Mouse (Mus musculus): ENCODE results near the gene Ykt6. TPM values are rescaled to one million over a fixed set of nuclear protein-coding genes. Genes with fewer than 3 reads are reported as not detected.
"Not testable (repeated sequence)": the region's sequence is repeated elsewhere in the genome, so short reads cannot be mapped to it uniquely, and the experiment has no call there.

Gene Ykt6
- polyA plus RNA-seq, 1 experiment from 2014 or later: 56.0 TPM

DNA sequence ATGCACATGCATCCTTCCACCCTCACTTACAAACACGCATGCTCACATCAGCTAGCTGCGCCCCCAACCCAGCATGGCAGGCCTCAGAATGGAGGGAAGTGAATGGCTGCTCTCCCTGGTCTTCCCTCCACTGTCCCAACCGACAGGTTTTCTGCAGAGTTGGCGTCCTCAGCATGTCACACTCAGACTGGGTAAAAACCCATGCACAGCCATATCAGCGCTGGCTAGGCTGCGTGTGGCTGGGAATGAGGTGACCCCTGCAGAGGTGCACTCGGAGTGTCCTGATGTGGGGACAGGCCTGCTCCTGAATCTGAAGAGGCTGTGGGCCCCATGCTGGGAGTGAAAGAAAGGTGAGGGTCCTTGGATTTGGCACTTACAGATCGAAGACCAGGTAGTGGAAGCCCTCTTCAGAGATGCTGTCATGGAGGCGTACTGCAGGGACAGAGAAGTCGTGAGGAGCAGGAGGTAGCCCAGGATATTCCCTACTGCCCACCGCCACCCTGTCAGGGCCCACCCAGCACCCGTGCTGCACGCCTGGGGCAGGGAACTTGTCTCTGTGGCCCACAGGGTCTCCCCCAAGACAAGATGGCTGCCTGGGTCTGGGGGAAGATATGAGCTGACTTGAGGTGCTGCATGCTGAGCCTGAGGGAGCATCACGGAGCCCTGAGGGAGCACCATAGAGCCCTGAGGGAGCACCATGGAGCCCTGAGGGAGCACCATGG is 45.6 kb downstream of the Ykt6 start:
- 82% methylated on average over 14 of the region's 14 CpGs for WGBS
- Histone ChIP-seq H3K9me3 (no peaks in the 10 kb centered on the region), H3K36me3 (replicated peaks) (no peaks in the 10 kb centered on the region), H3K4me3 (no peak overlapping the region), H3K27me3 (replicated peaks; ENCODE audit: low read depth, poor library complexity, severe bottlenecking) (peaks cover 32% of the 10 kb centered on the region), H3K4me1 (peaks cover 21% of the 10 kb centered on the region), H3K27ac (replicated peaks) (peak overlapping the region; percentile 70)
- no peak for DNase-seq (ENCODE audit: low spot score)

DNA sequence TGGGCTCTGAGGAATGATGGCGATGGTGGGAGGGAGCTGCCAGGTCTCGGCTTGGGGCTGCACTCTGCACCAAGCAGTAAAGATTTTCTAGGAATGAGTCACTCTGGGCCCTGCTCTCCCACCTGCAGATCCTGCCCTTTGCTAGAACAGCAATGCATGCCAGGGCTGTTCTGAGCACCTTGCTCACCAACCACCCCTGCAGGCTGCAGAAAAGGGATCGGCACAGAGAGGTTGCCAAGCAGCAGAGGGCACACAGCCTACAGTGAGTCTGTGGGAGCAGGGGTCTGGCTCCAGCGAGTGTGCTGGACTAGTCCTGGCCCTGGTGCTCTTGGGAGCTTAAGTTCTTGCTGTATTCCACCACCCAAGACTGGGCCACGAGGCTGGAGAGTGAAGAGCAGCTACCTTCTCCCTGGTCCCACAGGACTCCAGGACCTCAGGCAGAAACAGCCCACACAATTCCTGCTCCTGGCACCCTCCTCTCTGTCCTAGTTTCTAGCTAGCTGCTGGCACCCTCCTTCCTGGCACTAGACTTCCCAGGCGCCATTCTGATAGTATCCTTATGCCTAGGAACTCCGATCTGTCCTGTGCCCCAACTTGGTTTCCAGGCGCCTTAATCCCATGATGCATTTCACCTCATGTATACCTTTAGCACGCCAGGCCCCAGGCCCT is 46.6 kb downstream of the Ykt6 start:
- Histone ChIP-seq H3K9me3 (no peaks in the 10 kb centered on the region), H3K36me3 (replicated peaks) (no peaks in the 10 kb centered on the region), H3K27ac (replicated peaks) (no peak overlapping the region), H3K4me3 (no peak overlapping the region), H3K27me3 (replicated peaks; ENCODE audit: low read depth, poor library complexity, severe bottlenecking) (peaks cover 32% of the 10 kb centered on the region), H3K4me1 (peaks cover 21% of the 10 kb centered on the region)
- WGBS: 74% methylated on average over 9 of the region's 9 CpGs
- DNase-seq (ENCODE audit: low spot score): no peak

DNA sequence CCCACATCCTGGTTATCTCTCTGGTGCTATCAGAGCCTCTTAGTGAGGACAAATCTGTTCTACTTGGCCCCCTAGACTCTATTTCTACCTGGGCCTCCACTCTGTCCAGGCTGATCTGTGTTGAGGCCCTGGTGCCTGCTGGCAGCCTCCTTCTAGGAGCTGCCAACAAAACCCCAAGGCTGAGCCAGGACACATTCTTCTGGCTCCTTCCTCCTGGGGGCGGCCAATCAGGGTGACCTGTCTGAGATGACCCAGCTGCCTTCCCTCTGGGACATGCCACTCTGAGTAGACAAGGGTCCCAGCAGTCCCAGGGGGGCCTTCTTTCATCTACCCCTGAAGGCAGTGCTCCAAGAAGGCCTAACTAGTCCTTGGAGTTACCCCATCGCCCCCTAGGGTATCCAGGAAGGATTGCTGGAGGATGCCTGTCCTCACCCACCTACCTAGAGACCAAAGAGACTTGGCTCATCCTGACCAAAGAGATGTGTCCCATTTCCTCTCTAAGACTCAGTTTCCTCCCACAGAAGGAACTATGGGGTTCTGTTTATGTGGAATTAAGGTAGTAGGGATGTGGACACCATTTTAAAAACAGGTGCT is 47.6 kb downstream of the Ykt6 start:
- 35% methylated on average over 2 of the region's 2 CpGs for WGBS
- H3K36me3 ChIP-seq (replicated peaks): no peaks in the 10 kb centered on the region
- no peak for DNase-seq (ENCODE audit: low spot score)

DNA sequence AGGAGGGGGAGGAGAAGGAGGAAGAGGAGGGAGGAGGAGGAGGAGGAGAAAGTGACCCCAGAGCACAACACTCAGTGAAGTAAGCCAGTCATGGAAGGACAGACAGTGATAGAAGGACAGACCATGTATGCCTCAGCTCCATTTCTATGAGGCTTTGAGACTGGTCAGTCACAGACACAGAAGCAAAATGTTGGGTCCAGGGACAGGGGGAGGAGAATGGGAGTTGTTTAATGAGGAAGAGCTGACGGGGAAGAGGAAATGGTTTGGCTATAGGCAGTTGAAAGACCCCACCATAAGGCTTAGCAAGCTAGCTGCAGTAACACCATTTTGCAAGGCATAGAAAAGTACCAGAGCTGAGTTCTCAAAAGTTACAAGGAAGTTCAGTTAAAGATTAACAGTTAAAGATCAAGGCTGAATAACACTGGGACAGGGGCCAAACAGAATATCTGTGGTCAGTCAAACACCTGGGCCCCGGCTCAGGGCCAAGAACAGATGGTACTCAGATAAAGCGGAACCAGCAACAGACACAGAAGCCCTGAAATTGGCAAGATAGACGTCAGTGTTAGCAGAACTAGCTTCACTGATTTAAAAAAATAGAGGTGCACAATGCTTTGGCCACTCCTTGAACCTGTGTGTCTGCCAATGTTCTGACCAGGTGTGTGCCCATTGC is 50.0 kb downstream of the Ykt6 start:
- H3K36me3 ChIP-seq (replicated peaks); H3K9me3 ChIP-seq; H3K4me3 ChIP-seq; H3K27ac ChIP-seq (replicated peaks); DNase-seq (ENCODE audit: low spot score): not testable (repeated sequence)
- WGBS: 52% methylated on average over 1 of the region's 4 CpGs
- H3K27me3 ChIP-seq (replicated peaks; ENCODE audit: low read depth, poor library complexity, severe bottlenecking): peaks cover 50% of the 10 kb centered on the region
- H3K4me1 ChIP-seq: peaks cover 10% of the 10 kb centered on the region

More for the DNA sequence above, 47.6 kb downstream of the Ykt6 start:
- H3K9me3 ChIP-seq: no peaks in the 10 kb centered on the region
- no peak overlapping the region; the same call in 1 of the 2 replicates for H3K27ac ChIP-seq (replicated peaks)
- H3K4me3 ChIP-seq: no peak overlapping the region
- peaks cover 40% of the 10 kb centered on the region for H3K27me3 ChIP-seq (replicated peaks; ENCODE audit: low read depth, poor library complexity, severe bottlenecking)
- H3K4me1 ChIP-seq: peaks cover 21% of the 10 kb centered on the region

DNA sequence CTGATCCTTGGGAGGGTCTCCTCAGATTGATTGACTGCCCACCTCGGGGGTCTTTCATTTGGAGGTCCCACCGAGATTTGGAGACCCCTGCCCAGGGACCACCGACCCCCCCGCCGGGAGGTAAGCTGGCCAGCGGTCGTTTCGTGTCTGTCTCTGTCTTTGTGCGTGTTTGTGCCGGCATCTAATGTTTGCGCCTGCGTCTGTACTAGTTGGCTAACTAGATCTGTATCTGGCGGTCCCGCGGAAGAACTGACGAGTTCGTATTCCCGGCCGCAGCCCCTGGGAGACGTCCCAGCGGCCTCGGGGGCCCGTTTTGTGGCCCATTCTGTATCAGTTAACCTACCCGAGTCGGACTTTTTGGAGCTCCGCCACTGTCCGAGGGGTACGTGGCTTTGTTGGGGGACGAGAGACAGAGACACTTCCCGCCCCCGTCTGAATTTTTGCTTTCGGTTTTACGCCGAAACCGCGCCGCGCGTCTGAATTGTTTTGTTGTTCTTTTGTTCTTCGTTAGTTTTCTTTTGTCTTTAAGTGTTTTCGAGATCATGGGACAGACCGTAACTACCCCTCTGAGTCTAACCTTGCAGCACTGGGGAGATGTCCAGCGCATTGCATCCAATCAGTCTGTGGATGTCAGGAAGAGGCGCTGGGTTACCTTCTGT is 51.0 kb downstream of the Ykt6 start:
- not testable (repeated sequence) for H3K4me1 ChIP-seq; DNase-seq (ENCODE audit: low spot score); H3K36me3 ChIP-seq (replicated peaks); H3K27ac ChIP-seq (replicated peaks); H3K9me3 ChIP-seq
- peak overlapping the region; percentile 52 for H3K4me3 ChIP-seq
- 2% methylated on average over 43 of the region's 44 CpGs for WGBS
- peaks cover 50% of the 10 kb centered on the region for H3K27me3 ChIP-seq (replicated peaks; ENCODE audit: low read depth, poor library complexity, severe bottlenecking)

DNA sequence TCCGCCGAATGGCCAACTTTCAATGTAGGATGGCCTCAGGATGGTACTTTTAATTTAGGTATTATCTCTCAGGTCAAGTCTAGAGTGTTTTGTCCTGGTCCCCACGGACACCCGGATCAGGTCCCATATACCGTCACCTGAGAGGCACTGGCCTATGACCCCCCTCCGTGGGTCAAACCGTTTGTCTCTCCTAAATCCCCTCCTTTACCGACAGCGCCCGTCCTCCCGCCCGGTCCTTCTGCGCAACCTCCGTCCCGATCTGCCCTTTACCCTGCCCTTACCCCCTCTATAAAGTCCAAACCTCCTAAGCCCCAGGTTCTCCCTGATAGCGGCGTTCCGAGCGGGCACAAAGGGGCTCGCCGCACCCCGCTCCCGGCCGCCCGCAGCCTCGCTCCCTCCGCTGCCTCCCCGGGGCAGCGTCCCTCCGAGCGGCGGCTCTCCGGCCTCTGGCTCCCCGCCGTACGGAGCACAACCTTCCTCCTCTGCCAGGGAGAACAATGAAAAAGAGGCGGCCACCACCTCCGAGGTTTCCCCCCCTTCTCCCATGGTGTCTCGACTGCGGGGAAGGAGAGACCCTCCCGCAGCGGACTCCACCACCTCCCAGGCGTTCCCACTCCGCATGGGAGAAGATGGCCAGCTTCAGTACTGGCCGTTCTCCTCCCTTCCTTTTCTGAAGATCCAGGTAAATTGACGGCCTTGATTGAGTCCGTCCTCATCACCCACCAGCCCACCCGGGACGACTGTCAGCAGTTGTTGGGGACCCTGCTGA is 51.7 kb downstream of the Ykt6 start:
- not testable (repeated sequence) for H3K9me3 ChIP-seq; H3K27ac ChIP-seq (replicated peaks); H3K36me3 ChIP-seq (replicated peaks); H3K4me1 ChIP-seq
- Histone ChIP-seq H3K4me3 (peak overlapping the region; percentile 52), H3K27me3 (replicated peaks; ENCODE audit: low read depth, poor library complexity, severe bottlenecking) (peaks cover 54% of the 10 kb centered on the region)
- 5% methylated on average over 25 of the region's 49 CpGs for WGBS
- DNase-seq (ENCODE audit: low spot score): peak; percentile 30

DNA sequence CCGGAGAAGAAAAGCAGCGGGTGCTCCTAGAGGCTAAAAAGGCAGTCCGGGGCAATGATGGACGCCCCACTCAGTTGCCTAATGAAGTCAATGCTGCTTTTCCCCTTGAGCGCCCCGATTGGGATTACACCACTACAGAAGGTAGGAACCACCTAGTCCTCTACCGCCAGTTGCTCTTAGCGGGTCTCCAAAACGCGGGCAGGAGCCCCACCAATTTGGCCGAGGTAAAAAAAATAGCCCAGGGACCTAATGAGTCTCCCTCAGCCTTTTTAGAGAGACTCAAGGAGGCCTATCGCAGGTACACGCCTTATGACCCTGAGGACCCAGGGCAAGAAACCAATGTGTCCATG is 52.3 kb downstream of the Ykt6 start:
- not testable (repeated sequence) for H3K36me3 ChIP-seq (replicated peaks); H3K9me3 ChIP-seq; DNase-seq (ENCODE audit: low spot score); H3K27ac ChIP-seq (replicated peaks); H3K4me1 ChIP-seq
- H3K27me3 ChIP-seq (replicated peaks; ENCODE audit: low read depth, poor library complexity, severe bottlenecking): peaks cover 51% of the 10 kb centered on the region
- WGBS: 30% methylated on average over 13 of the region's 13 CpGs
- peak overlapping the region; percentile 43; the same call in 1 of the 2 replicates for H3K4me3 ChIP-seq

DNA sequence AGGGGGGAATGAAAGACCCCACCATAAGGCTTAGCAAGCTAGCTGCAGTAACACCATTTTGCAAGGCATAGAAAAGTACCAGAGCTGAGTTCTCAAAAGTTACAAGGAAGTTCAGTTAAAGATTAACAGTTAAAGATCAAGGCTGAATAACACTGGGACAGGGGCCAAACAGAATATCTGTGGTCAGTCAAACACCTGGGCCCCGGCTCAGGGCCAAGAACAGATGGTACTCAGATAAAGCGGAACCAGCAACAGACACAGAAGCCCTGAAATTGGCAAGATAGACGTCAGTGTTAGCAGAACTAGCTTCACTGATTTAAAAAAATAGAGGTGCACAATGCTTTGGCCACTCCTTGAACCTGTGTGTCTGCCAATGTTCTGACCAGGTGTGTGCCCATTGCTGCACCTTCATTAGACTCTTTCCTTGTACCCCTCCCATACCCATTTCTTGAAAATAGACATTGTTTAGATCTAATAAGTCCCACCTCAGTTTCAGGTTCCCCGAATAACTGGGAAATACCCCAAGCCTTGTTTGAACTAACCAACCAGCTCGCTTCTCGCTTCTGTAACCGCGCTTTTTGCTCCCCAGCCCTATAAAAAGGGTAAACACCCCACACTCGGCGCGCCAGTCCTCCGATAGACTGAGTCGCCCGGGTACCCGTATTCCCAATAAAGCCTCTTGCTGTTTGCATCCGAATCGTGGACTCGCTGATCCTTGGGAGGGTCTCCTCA is 55.4 kb downstream of the Ykt6 start:
- not testable (repeated sequence) for DNase-seq (ENCODE audit: low spot score)
- WGBS: 82% methylated on average over 3 of the region's 18 CpGs

DNA sequence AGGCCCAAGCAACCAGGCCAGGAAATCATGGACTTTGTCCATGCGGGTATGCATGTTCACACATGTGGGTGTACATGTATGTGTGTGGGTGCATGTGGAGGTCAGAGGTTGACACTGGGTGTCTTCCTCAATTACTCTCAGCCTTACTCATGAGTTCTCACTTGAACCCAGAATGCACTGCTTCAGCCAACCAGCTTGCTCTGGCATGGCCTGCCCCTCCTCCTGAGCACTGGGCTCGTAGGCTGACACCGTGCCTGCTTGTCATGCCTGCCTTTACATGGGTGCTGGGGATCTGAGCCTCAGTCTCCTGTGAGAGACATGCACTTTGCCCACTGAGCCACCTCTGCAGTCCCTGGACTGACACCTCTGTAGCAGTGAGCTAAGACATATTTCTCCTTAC is 56.4 kb downstream of the Ykt6 start:
- H3K36me3 ChIP-seq (replicated peaks): no peaks in the 10 kb centered on the region
- no peak overlapping the region for H3K4me3 ChIP-seq
- H3K4me1 ChIP-seq: no peaks in the 10 kb centered on the region
- peaks cover 25% of the 10 kb centered on the region for H3K27me3 ChIP-seq (replicated peaks; ENCODE audit: low read depth, poor library complexity, severe bottlenecking)
- H3K9me3 ChIP-seq: no peaks in the 10 kb centered on the region
- DNase-seq (ENCODE audit: low spot score): no peak
- H3K27ac ChIP-seq (replicated peaks): no peak overlapping the region
- WGBS: 92% methylated on average over 3 of the region's 3 CpGs

More for the DNA sequence above, 55.4 kb downstream of the Ykt6 start:
- H3K9me3 ChIP-seq; H3K4me3 ChIP-seq; H3K27ac ChIP-seq (replicated peaks); H3K4me1 ChIP-seq; H3K36me3 ChIP-seq (replicated peaks): not testable (repeated sequence)
- H3K27me3 ChIP-seq (replicated peaks; ENCODE audit: low read depth, poor library complexity, severe bottlenecking): peaks cover 25% of the 10 kb centered on the region

DNA sequence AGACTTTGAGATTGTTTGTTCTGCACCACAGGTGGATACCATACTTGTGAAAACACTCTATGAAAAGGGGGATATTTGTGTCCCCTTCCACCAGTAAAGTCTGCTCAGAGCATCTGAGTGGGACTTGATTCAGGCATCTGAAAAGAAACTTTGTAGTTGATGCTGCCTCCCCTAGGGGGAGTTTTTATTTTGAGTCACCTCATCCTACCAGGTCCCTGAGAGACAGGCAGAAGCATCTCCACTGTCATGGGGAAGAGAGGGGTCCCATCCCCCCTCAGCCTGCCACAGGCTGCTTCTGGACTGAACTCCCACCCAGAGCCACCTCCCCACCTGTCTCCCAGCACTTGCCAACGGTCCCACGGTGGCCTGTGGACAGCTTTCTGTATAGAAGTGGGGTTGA is 57.9 kb downstream of the Ykt6 start:
- Histone ChIP-seq H3K9me3 (no peaks in the 10 kb centered on the region), H3K4me1 (no peaks in the 10 kb centered on the region), H3K36me3 (replicated peaks) (no peaks in the 10 kb centered on the region), H3K27ac (replicated peaks) (no peak overlapping the region), H3K4me3 (no peak overlapping the region), H3K27me3 (replicated peaks; ENCODE audit: low read depth, poor library complexity, severe bottlenecking) (peaks cover 15% of the 10 kb centered on the region)
- DNase-seq (ENCODE audit: low spot score): no peak
- 66% methylated on average over 2 of the region's 2 CpGs for WGBS

DNA sequence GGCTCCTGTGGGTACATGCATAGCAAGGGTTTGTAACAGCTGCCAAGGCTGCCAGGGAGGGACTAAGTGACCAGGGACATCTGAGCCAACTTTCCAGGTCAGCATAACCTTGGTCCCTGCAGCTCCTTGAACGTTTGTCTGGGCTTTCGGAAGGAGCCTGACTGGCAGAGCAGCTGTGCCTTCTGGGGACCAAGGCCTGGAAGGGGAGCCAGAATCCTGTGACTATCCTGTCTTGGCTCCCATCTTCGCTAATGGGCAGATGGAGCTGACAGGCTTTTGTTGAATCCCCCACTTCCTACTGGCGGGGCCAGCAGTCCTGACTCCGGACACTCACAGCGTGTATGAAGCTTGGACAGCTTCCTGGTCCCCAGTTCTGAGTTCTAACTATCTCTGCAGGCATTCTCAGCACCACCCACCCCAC is 59.5 kb downstream of the Ykt6 start:
- H3K4me1 ChIP-seq: no peaks in the 10 kb centered on the region
- no peak overlapping the region for H3K4me3 ChIP-seq
- H3K36me3 ChIP-seq (replicated peaks): no peaks in the 10 kb centered on the region
- peaks cover 6% of the 10 kb centered on the region; the same call in 1 of the 2 replicates for H3K27me3 ChIP-seq (replicated peaks; ENCODE audit: low read depth, poor library complexity, severe bottlenecking)
- H3K9me3 ChIP-seq: no peaks in the 10 kb centered on the region
- 81% methylated on average over 6 of the region's 6 CpGs for WGBS
- no peak overlapping the region for H3K27ac ChIP-seq (replicated peaks)
- no peak for DNase-seq (ENCODE audit: low spot score)
